Mouse (Mus musculus): ENCODE results near the gene Lactbl1. TPM values are rescaled to one million over a fixed set of nuclear protein-coding genes. Genes with fewer than 3 reads are reported as not detected.

Gene Lactbl1
- polyA plus RNA-seq, 1 experiment from 2014 or later = not detected

DNA sequence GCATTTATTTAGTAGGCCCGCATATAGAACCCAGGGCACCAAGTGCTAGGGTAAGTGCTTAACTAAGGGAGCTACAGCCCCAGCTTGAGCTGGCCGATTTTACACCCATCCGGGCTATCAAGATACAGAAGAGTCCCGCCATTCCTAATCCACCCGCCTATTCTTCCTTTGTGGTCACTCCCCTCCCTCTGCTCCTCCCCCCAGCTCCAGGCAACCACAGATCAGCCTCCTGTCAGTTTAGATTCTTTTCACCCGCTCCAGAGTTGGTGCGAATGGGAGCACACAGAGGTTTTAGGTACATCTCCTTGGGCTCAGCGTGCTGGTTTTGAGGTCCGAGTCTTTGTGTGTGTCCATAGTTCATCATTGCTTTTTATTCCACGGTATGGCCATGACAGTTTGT is 16.5 kb downstream of the Lactbl1 start:
- H3K36me3 ChIP-seq = no peaks in the 10 kb centered on the region
- H3K27ac ChIP-seq = no peak overlapping the region
- WGBS = 14% methylated on average over 10 of the region's 10 CpGs
- H3K9me3 ChIP-seq (replicated peaks) = no peaks in the 10 kb centered on the region
- no peak overlapping the region for H3K4me3 ChIP-seq
- DNase-seq (ENCODE audit: low spot score) = peak; percentile 39
- peaks cover 17% of the 10 kb centered on the region for H3K4me1 ChIP-seq
- peaks cover 56% of the 10 kb centered on the region for H3K27me3 ChIP-seq (ENCODE audit: low read depth, poor library complexity, severe bottlenecking)

GRCm38 (mm10) chr4:136648922-136649479 is 26.6 kb downstream of the Lactbl1 start:
- 0 out of 2 replicates have a peak, but pooled peaks cover 5% of the 10 kb centered on the region for H3K36me3 ChIP-seq
- H3K27me3 ChIP-seq (ENCODE audit: low read depth, poor library complexity, severe bottlenecking) = peaks cover 6% of the 10 kb centered on the region; the same call in 1 of the 2 replicates
- peaks cover 12% of the 10 kb centered on the region for H3K4me1 ChIP-seq
- DNase-seq (ENCODE audit: low spot score) = peak; percentile 89
- no peak overlapping the region for H3K27ac ChIP-seq
- H3K9me3 ChIP-seq (replicated peaks) = no peaks in the 10 kb centered on the region
- no peak overlapping the region for H3K4me3 ChIP-seq
- 19% methylated on average over 11 of the region's 11 CpGs for WGBS

- Histone ChIP-seq H3K9me3 (replicated peaks) (no peaks in the 10 kb centered on the region), H3K27ac (no peak overlapping the region), H3K27me3 (ENCODE audit: low read depth, poor library complexity, severe bottlenecking) (peaks cover 6% of the 10 kb centered on the region; the same call in 1 of the 2 replicates), H3K4me3 (no peak overlapping the region), H3K4me1 (peaks cover 12% of the 10 kb centered on the region), H3K36me3 (peaks cover 9% of the 10 kb centered on the region; the same call in 1 of the 2 replicates)
- no peak for DNase-seq (ENCODE audit: low spot score)
- WGBS = 44% methylated on average over 13 of the region's 13 CpGs
These were observed 27.2 kb downstream of the Lactbl1 start for GRCm38 (mm10) chr4:136649480-136650196.

DNA sequence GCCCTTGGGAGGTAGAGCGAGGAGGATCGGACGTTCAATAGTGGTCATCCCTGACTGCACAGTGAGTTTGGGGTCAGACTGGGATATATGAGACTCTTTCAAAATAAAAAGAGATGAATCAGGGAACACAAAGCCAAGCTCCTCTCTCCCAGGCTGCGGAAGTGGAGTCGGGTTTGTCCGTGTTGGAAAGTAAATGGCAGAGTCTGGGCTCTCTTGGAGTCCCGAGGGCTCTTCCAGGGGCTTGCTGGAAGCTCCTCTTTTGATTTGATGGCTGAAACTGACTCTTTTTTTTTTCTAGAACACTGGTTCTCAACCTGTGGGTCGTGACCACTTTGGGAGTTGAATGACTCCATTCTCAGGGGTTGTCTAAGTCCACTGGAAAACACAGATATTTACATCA is 27.8 kb downstream of the Lactbl1 start:
- Histone ChIP-seq H3K4me1 (peaks cover 12% of the 10 kb centered on the region), H3K27me3 (ENCODE audit: low read depth, poor library complexity, severe bottlenecking) (peaks cover 6% of the 10 kb centered on the region; the same call in 1 of the 2 replicates), H3K27ac (no peak overlapping the region), H3K4me3 (no peak overlapping the region), H3K9me3 (replicated peaks) (no peaks in the 10 kb centered on the region), H3K36me3 (peaks cover 15% of the 10 kb centered on the region)
- 87% methylated on average over 8 of the region's 8 CpGs for WGBS
- DNase-seq (ENCODE audit: low spot score) = no peak

DNA sequence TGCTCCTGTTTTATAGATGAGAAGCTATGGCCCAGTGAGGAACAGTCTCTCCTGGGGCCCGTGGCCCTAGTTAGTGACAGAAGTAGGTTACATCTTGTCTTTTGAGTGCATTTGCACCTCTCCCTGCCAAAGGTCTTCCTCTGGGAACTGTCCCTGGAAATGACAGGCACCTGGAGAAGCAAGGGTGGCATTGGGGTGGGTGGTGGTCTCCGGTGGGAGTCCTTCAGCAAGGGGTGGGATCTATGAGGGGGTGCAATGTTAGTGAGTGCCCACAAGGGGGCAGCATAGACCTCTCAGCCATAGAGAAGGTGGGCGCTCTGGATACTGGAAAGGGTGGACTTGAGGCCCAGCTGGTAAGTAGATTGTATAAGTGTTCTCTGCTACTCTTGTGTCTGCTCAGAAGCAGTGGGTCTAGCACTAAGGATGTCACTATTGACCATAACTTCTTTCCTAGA is 29.0 kb downstream of the Lactbl1 start:
- H3K9me3 ChIP-seq (replicated peaks) = no peaks in the 10 kb centered on the region
- H3K27me3 ChIP-seq (ENCODE audit: low read depth, poor library complexity, severe bottlenecking) = peaks cover 6% of the 10 kb centered on the region; the same call in 1 of the 2 replicates
- H3K4me1 ChIP-seq = peaks cover 12% of the 10 kb centered on the region
- peak; percentile 73 for DNase-seq (ENCODE audit: low spot score)
- peaks cover 27% of the 10 kb centered on the region for H3K36me3 ChIP-seq
- 57% methylated on average over 3 of the region's 3 CpGs for WGBS
- no peak overlapping the region for H3K4me3 ChIP-seq
- H3K27ac ChIP-seq = no peak overlapping the region

- no peak for DNase-seq (ENCODE audit: low spot score)
- Histone ChIP-seq H3K27ac (peak overlapping the region; percentile 11; the same call in 1 of the 2 replicates), H3K9me3 (replicated peaks) (no peaks in the 10 kb centered on the region), H3K36me3 (peaks cover 33% of the 10 kb centered on the region), H3K27me3 (ENCODE audit: low read depth, poor library complexity, severe bottlenecking) (peaks cover 6% of the 10 kb centered on the region; the same call in 1 of the 2 replicates), H3K4me3 (no peak overlapping the region), H3K4me1 (peaks cover 12% of the 10 kb centered on the region)
- 83% methylated on average over 13 of the region's 13 CpGs for WGBS
These were observed 29.6 kb downstream of the Lactbl1 start for GRCm38 (mm10) chr4:136651882-136652527.

DNA sequence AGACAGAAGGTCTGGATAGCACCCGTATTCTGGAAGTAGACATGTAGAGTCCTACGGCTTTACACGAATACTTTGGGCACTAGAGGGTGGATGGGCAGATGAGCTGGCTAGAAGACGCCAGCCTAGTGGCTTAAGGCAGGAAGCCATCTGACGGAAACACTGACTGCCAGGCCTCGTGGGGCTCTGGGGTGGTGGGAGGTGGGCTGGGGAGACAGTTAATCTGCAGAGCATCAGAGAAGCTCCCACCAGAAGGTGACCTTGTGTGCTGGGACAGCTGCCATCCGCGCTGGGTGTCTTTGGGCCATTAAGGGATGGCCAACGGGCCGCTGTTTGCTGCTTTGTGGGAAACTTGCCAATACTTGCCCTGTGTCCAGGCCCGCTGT is 30.1 kb downstream of the Lactbl1 start:
- peaks cover 6% of the 10 kb centered on the region; the same call in 1 of the 2 replicates for H3K27me3 ChIP-seq (ENCODE audit: low read depth, poor library complexity, severe bottlenecking)
- peaks cover 12% of the 10 kb centered on the region for H3K4me1 ChIP-seq
- DNase-seq (ENCODE audit: low spot score) = no peak
- 83% methylated on average over 11 of the region's 11 CpGs for WGBS
- peaks cover 38% of the 10 kb centered on the region for H3K36me3 ChIP-seq
- no peaks in the 10 kb centered on the region for H3K9me3 ChIP-seq (replicated peaks)
- H3K4me3 ChIP-seq = no peak overlapping the region
- peak overlapping the region; percentile 11; the same call in 1 of the 2 replicates for H3K27ac ChIP-seq

DNA sequence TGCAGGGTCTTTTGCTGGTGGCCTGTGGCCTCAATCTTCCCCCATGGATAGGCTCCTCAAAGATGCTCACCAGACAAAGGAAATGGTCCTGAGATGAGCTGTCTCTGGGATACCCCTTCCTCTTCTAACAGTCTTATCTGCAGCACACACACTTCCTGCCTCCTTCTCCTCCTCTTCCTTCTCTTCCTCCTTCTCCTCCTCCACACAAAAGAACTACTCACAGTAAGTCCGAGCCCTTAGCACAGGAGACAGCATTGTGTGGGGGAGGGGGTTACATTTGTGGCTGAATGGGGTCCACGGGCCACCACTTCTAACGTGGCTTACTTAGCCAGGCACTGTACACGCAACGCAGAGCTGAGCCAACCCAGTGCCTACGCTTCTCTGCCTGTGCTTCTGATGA is 30.6 kb downstream of the Lactbl1 start:
- 79% methylated on average over 6 of the region's 6 CpGs for WGBS
- DNase-seq (ENCODE audit: low spot score) = no peak
- H3K4me3 ChIP-seq = no peak overlapping the region
- H3K27me3 ChIP-seq (ENCODE audit: low read depth, poor library complexity, severe bottlenecking) = peaks cover 6% of the 10 kb centered on the region; the same call in 1 of the 2 replicates
- H3K4me1 ChIP-seq = peaks cover 12% of the 10 kb centered on the region
- H3K36me3 ChIP-seq = peaks cover 42% of the 10 kb centered on the region
- H3K9me3 ChIP-seq (replicated peaks) = no peaks in the 10 kb centered on the region
- no peak overlapping the region for H3K27ac ChIP-seq

DNA sequence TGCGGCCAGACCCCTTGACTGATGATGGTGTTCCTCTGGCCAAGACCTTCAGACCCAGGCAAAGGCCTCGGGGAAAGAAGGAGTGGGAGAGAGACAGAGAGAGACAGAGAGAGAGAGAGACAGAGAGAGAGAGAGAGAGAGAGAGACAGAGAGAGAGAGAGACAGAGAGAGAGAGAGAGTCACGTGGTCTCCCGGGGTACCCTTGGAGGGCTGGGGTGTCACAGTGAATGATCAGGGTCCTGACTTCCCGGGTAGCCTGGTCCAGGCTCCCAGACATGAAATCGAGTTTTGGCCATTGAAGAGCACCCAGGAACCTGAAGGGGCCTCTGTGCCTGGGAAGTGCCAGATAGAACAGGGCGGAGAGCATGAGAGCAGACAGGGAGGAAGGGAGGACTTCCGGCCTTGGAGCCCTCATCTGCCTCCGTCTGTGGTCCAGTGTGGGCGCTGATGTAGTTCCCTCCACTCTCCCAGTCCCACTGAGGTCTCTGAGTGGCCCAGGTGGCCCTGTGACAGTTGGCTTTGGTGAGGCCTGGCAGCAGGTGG is 31.3 kb downstream of the Lactbl1 start:
- peaks cover 12% of the 10 kb centered on the region for H3K4me1 ChIP-seq
- no peak for DNase-seq (ENCODE audit: low spot score)
- peaks cover 6% of the 10 kb centered on the region; the same call in 1 of the 2 replicates for H3K27me3 ChIP-seq (ENCODE audit: low read depth, poor library complexity, severe bottlenecking)
- no peaks in the 10 kb centered on the region for H3K9me3 ChIP-seq (replicated peaks)
- 86% methylated on average over 10 of the region's 10 CpGs for WGBS
- H3K36me3 ChIP-seq = peaks cover 48% of the 10 kb centered on the region
- H3K4me3 ChIP-seq = no peak overlapping the region
- H3K27ac ChIP-seq = no peak overlapping the region

DNA sequence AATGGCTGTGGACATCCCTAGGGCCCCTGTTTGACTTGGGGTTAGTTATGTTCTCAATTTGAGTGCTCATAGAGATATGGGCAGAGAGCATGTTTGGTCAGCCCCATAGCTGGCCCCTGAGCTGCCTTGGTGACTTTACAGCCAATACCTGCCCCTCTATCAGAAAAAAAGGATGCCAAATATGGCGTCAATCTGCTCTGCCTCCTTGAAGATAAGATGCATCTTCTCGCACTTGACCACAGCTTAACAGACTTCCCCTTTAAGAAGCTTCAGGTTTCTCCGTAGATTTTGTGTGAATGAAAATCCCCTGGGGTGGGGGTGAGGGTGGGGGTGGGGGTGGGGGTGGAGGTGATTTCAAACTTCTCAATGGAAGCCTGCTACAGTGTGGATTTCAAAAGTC is 35.5 kb downstream of the Lactbl1 start:
- no peak for DNase-seq (ENCODE audit: low spot score)
- no peaks in the 10 kb centered on the region for H3K27me3 ChIP-seq (ENCODE audit: low read depth, poor library complexity, severe bottlenecking)
- H3K9me3 ChIP-seq (replicated peaks) = no peaks in the 10 kb centered on the region
- no peak overlapping the region for H3K27ac ChIP-seq
- WGBS = 84% methylated on average over 3 of the region's 3 CpGs
- no peak overlapping the region for H3K4me3 ChIP-seq
- peaks cover 76% of the 10 kb centered on the region for H3K36me3 ChIP-seq
- no peaks in the 10 kb centered on the region for H3K4me1 ChIP-seq

- Histone ChIP-seq H3K4me3 (no peak overlapping the region), H3K27me3 (ENCODE audit: low read depth, poor library complexity, severe bottlenecking) (no peaks in the 10 kb centered on the region), H3K9me3 (replicated peaks) (no peaks in the 10 kb centered on the region), H3K36me3 (peaks cover 47% of the 10 kb centered on the region), H3K4me1 (no peaks in the 10 kb centered on the region), H3K27ac (no peak overlapping the region)
- DNase-seq (ENCODE audit: low spot score) = no peak
- 93% methylated on average over 9 of the region's 9 CpGs for WGBS
These were observed 42.6 kb downstream of the Lactbl1 start for GRCm38 (mm10) chr4:136665068-136665467.

- Histone ChIP-seq H3K4me3 (no peak overlapping the region), H3K27ac (no peak overlapping the region), H3K36me3 (peaks cover 43% of the 10 kb centered on the region), H3K9me3 (replicated peaks) (no peaks in the 10 kb centered on the region), H3K4me1 (no peaks in the 10 kb centered on the region), H3K27me3 (ENCODE audit: low read depth, poor library complexity, severe bottlenecking) (no peaks in the 10 kb centered on the region)
- no peak for DNase-seq (ENCODE audit: low spot score)
- WGBS = 64% methylated on average over 4 of the region's 4 CpGs
These were observed 43.6 kb downstream of the Lactbl1 start for GRCm38 (mm10) chr4:136666002-136666401.

DNA sequence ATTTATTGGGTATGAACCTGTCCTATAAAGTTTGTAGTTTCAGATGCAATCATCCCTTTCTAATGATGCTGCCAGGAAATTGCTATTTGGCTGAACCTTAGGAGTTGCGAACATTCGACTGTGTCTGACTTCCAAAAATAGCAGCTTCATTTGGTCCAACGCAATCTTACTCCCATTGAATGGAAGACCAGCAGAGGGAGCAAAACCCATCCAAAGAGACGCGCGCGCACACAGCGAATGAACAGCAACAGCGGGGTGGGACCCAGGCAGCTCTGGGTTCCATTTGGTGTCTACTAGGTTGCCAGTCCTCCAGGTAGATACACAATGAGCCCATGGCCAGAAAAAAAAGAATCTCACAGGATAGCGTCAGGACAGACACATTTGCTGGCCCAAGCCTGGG is 45.3 kb downstream of the Lactbl1 start:
- Histone ChIP-seq H3K9me3 (replicated peaks) (no peaks in the 10 kb centered on the region), H3K4me1 (no peaks in the 10 kb centered on the region), H3K27ac (no peak overlapping the region), H3K4me3 (no peak overlapping the region), H3K36me3 (peaks cover 55% of the 10 kb centered on the region), H3K27me3 (ENCODE audit: low read depth, poor library complexity, severe bottlenecking) (no peaks in the 10 kb centered on the region)
- no peak for DNase-seq (ENCODE audit: low spot score)
- 76% methylated on average over 10 of the region's 10 CpGs for WGBS

Data from limb, embryonic 10.5 days (tissue).